Mouse (Mus musculus): Measurements from ENCODE around the gene Dbh. TPM values are rescaled to one million over a fixed set of nuclear protein-coding genes. Genes with fewer than 3 reads are reported as not detected.

The Dbh gene
- polyA plus RNA-seq, 1 experiment from 2014 or later: not detected

DNA sequence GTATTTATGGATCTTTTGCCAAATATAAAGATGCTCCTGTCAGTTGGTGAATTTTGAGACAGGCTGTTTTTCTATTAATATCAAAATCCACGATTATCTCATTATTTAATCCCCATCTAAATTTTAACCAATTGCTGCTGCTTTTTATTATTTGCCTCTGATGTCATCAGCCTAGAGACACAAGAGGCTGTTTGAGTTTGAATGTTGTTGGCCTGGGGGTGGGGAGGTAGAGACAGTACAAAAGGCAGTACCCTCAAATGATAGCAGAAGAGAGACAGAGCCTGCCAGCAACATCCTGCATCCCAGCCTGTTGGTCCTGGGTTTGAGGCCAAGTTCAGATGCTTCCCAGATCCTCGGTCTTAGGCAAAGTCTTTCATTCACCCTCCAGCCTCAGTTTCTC, 9.2 kb downstream of the Dbh start:
- Histone ChIP-seq H3K9me3 (replicated peaks) (no peaks in the 10 kb centered on the region), H3K36me3 (no peaks in the 10 kb centered on the region), H3K27me3 (ENCODE audit: low read depth, poor library complexity, severe bottlenecking) (no peaks in the 10 kb centered on the region), H3K4me3 (no peak overlapping the region), H3K4me1 (peaks cover 25% of the 10 kb centered on the region), H3K27ac (no peak overlapping the region)
- no peak for DNase-seq (ENCODE audit: low spot score)
- whole genome bisulfite sequencing: 86% methylated on average over 2 of the region's 2 CpGs

DNA sequence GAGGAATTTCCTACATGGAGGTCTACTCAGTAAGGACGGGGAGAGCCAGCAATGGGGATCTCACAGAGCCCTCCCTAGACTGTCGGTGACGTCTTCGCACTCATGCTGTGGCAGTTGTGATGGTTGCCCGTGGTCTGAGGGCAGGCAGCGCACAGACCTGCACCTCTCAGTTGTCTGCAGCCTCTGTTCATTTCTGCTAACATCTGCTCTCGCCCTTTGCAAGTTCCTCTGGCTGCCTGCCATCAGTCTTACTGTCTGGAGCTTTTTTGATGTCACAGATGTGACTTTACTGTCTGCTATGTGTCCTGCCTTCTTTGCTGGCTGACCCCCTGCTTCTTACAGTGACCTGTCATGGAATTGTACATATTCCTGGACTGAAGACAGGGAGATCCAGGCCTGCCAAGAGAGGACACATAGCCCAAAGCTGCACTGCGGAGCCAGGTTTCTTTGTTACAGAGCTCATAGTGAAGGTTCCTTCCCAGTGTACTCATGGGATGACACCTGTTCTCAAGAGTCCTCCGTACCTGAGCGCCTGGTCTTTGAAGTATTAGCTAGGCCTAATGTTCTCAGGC, 10.7 kb downstream of the Dbh start:
- 74% methylated on average over 10 of the region's 10 CpGs for WGBS
- Histone ChIP-seq H3K27ac (peak overlapping the region; percentile 51; the same call in 1 of the 2 replicates), H3K27me3 (ENCODE audit: low read depth, poor library complexity, severe bottlenecking) (no peaks in the 10 kb centered on the region), H3K9me3 (replicated peaks) (no peaks in the 10 kb centered on the region), H3K4me1 (peaks cover 30% of the 10 kb centered on the region), H3K36me3 (no peaks in the 10 kb centered on the region), H3K4me3 (no peak overlapping the region)
- no peak for DNase-seq (ENCODE audit: low spot score)

DNA sequence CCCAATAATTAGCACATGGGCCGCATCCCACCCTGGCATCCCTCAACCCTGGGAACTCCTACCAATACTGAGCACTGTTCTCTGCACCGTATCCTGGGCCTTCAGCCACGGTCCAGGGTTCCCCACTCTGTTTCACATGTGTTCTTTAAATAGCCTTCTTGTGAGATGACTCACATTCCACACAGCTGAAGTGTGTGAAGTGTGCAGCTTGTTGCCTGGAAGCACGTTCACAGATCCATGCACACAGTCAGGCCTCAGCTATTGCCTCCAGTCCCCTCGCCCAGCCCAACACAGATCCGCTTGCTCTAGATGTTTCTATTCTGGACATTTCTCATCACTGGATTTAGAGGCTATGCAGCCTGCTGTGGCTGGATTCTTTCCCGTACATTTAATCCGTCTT, 14.1 kb downstream of the Dbh start:
- WGBS: 90% methylated on average over 8 of the region's 8 CpGs

DNA sequence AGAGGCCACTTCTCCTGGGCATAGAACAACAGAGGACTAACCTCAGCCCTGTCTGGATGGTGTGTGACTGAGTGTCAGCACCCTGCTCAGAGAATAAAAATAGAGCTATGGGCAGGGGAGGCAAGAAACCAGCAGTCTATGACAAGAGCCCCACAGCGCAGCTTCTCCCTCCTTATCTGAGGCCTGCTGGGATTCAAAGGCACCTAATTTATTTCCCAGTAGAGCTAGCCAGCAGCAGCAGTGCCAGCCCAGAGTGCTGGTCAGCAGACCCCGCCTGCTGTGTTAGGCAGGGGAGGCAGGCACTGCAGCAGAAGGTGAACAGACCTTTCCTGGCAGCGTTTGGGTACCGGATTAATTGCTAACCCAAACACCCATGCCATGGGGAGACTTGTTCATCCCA, 16.9 kb downstream of the Dbh start:
- H3K4me1 ChIP-seq: peaks cover 45% of the 10 kb centered on the region
- H3K9me3 ChIP-seq (replicated peaks): no peaks in the 10 kb centered on the region
- no peak for DNase-seq (ENCODE audit: low spot score)
- H3K27me3 ChIP-seq (ENCODE audit: low read depth, poor library complexity, severe bottlenecking): peaks cover 12% of the 10 kb centered on the region
- WGBS: 49% methylated on average over 4 of the region's 4 CpGs
- H3K36me3 ChIP-seq: no peaks in the 10 kb centered on the region
- H3K27ac ChIP-seq: peak overlapping the region; percentile 50
- no peak overlapping the region for H3K4me3 ChIP-seq

More for the DNA sequence above, 14.1 kb downstream of the Dbh start:
- DNase-seq (ENCODE audit: low spot score): no peak
- H3K27ac ChIP-seq: no peak overlapping the region
- H3K36me3 ChIP-seq: no peaks in the 10 kb centered on the region
- H3K4me3 ChIP-seq: no peak overlapping the region
- H3K27me3 ChIP-seq (ENCODE audit: low read depth, poor library complexity, severe bottlenecking): peaks cover 12% of the 10 kb centered on the region
- H3K9me3 ChIP-seq (replicated peaks): no peaks in the 10 kb centered on the region
- H3K4me1 ChIP-seq: peaks cover 54% of the 10 kb centered on the region

DNA sequence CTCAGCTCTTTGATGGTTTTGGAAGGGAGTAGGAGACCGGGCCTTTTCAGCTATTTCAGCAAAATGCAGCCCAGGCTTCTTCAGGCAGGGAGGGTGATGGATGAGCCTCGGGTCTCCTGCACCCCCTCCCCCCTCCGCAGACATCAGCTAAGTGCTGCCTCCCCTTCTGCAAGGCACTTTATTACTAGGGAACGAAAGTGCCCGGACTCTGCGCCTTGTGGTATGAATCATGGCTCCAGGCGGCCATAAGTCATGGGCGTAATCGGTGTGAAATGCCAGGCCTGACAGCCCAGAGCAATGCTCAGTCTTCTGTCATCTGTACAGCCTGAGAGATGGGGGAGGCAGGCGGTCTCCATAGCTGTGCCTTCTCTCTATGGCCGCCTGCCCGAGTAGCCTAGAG, 18.7 kb downstream of the Dbh start:
- H3K4me1 ChIP-seq: peaks cover 48% of the 10 kb centered on the region
- peak; percentile 66 for DNase-seq (ENCODE audit: low spot score)
- 31% methylated on average over 12 of the region's 12 CpGs for WGBS

DNA sequence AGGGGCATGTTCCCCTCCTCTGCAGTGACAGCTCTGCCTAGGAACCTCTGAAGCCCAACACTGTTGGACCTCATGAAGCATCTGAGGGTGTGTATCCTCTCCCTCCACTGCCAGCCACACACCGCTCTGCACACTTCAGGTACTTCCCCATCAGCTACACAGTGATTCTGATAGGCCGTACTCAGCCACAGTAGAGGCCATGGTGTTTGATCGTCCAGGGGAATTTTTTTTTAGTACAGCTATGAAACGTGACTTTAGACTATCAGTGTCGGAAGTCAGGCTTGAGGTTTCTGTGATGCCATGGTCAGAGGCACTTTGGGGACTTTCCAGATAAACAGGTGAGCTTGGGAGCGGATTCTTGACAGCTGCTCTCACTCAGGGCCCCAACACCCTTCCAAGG, 22.5 kb downstream of the Dbh start:
- Histone ChIP-seq H3K4me3 (no peak overlapping the region), H3K36me3 (no peaks in the 10 kb centered on the region), H3K4me1 (peaks cover 50% of the 10 kb centered on the region), H3K9me3 (replicated peaks) (no peaks in the 10 kb centered on the region), H3K27me3 (ENCODE audit: low read depth, poor library complexity, severe bottlenecking) (peaks cover 4% of the 10 kb centered on the region; the same call in 1 of the 2 replicates), H3K27ac (no peak overlapping the region)
- no peak for DNase-seq (ENCODE audit: low spot score)
- WGBS: 84% methylated on average over 6 of the region's 6 CpGs

More for the DNA sequence above, 18.7 kb downstream of the Dbh start:
- Histone ChIP-seq H3K9me3 (replicated peaks) (no peaks in the 10 kb centered on the region), H3K27ac (peak overlapping the region; percentile 50; the same call in 1 of the 2 replicates), H3K36me3 (no peaks in the 10 kb centered on the region), H3K4me3 (no peak overlapping the region), H3K27me3 (ENCODE audit: low read depth, poor library complexity, severe bottlenecking) (peaks cover 12% of the 10 kb centered on the region)

DNA sequence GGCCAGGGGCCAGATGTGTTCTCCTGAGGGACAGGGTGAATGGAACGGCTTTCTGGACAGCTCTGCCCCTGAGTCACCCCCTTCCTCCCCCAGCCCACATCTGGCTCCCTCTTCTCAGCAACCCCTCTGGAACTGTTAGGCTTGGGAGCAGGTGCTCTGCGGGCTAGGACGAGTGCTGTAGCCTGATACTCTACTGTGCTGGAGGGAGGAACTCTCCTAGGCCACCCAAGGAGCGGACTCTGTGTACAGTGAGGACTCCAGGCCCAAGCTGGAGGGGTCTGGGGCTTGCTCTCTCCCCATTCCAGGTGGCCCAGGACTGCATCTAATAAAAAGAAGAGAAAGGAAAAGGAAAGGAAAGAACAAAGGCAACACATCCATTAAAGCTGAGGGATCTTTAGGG, 25.0 kb downstream of the Dbh start:
- no peak overlapping the region for H3K4me3 ChIP-seq
- H3K27ac ChIP-seq: peak overlapping the region; percentile 47
- H3K4me1 ChIP-seq: peaks cover 31% of the 10 kb centered on the region
- H3K9me3 ChIP-seq (replicated peaks): no peaks in the 10 kb centered on the region
- H3K36me3 ChIP-seq: no peaks in the 10 kb centered on the region
- no peaks in the 10 kb centered on the region for H3K27me3 ChIP-seq (ENCODE audit: low read depth, poor library complexity, severe bottlenecking)
- no peak for DNase-seq (ENCODE audit: low spot score)
- 42% methylated on average over 4 of the region's 4 CpGs for WGBS

DNA sequence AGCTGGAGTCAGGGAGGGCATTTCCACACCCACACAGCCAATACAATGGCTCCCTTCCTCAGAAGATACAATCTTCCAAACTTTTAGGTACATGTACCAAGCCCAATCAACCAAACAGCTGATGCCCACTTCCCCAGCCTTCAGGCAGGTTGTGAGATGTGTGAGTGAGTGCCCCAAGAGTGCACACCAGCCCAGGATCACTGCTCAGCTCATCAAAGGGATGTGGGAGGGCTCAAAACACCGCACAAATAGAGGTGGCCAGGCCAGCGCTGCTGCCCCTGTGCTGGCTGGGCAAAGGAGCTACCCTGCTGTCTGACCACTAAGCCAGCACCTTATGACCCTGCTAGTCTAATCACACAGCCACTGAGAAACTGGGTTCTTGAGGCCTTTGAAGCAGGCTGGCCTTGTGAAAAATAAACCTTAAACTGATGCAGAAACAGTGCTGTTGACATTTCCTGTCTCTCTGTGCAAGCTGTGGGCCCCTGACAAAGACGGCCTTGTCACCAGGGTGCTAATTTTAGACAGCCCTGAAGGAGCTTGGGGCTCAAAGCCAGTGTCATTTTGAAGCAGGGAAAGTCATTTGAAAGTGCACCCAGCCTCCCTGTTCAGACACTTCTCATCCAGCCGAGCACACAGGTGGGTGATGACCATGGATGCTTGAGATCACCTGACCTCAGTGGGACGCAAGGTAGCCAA, 33.7 kb downstream of the Dbh start:
- H3K9me3 ChIP-seq (replicated peaks): no peaks in the 10 kb centered on the region
- no peaks in the 10 kb centered on the region for H3K36me3 ChIP-seq
- H3K27ac ChIP-seq: peak overlapping the region; percentile 69
- H3K4me3 ChIP-seq: no peak overlapping the region
- peaks cover 28% of the 10 kb centered on the region for H3K4me1 ChIP-seq
- 43% methylated on average over 5 of the region's 5 CpGs for WGBS
- no peak for DNase-seq (ENCODE audit: low spot score)
- no peaks in the 10 kb centered on the region for H3K27me3 ChIP-seq (ENCODE audit: low read depth, poor library complexity, severe bottlenecking)

DNA sequence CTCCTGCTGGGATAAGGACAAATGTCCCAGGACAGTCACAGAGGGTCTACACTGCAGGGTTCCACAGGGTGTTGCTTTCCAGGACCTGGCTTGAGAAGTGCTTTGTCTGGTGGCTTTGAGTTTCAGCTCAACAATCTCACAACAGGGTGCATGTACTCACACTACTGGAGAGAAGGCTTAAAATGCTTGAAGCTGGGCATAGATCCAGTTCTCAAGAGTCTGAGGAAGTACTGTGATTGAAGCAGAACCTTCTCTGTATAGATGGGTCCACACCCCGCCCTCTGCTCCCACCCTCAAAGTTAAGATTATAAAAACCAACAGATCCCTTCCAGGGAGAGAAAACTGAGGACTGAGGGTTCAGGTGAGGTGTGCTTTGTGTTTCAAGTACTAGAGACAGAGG, 35.6 kb downstream of the Dbh start:
- WGBS: 88% methylated on average over 1 of the region's 1 CpGs
- Histone ChIP-seq H3K4me3 (no peak overlapping the region), H3K36me3 (no peaks in the 10 kb centered on the region), H3K4me1 (peaks cover 32% of the 10 kb centered on the region), H3K9me3 (replicated peaks) (no peaks in the 10 kb centered on the region), H3K27me3 (ENCODE audit: low read depth, poor library complexity, severe bottlenecking) (no peaks in the 10 kb centered on the region), H3K27ac (peak overlapping the region; percentile 59; the same call in 1 of the 2 replicates)
- DNase-seq (ENCODE audit: low spot score): no peak

DNA sequence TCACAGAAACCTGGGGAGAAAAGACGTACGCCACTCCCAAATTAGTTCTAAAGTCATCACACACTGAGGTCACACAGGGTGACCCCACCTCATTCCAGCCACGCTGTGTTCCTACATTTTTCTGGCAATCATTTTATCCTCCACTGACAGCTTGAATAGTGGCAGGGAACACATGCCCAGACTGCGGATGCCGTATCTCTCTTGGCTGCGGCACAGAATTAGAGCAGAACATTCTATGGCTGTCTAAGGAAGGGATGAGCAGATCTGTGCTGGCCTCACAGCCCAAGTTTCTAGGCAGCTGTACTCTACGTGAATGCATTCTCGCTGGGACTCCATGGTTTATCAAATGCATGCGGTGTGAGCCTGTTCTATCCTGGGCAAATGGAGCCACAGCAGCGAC, 40.6 kb downstream of the Dbh start:
- DNase-seq (ENCODE audit: low spot score): no peak
- Histone ChIP-seq H3K9me3 (replicated peaks) (no peaks in the 10 kb centered on the region), H3K36me3 (no peaks in the 10 kb centered on the region), H3K4me3 (no peak overlapping the region), H3K27ac (peak overlapping the region; percentile 91; the same call in 1 of the 2 replicates), H3K27me3 (ENCODE audit: low read depth, poor library complexity, severe bottlenecking) (no peaks in the 10 kb centered on the region), H3K4me1 (peaks cover 61% of the 10 kb centered on the region)
- 68% methylated on average over 10 of the region's 10 CpGs for WGBS

DNA sequence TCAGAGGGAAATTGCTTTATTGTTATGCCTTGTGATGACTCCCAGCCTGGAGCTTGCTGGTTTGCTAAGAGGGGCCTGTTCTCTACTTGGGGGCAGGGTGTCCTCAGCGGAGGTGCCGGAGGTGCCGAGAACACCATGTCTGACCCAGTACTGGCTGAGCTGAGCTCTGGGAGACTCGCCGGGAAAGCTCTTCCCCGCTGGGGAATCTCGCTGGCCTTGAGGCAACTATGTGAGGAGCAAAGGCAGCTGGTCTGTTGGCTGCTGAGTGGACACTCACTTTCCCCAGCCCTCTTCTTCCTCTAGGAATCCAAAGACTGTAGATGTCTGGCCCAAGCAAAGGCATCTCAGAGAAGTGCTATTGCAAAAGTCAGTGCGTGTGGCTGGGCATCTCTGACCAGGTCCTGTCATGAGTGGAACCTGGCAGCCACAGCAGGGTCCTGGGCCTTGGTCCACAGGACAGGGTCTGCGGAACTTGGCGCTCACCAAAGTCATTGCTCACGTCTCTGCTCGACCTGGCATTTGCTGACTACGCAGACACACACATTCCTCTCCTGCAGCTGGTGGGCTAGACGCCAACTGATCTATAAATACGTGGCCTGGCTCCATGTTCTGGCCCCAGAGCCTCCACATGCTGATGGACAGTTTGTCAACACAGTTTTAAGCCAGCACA, 41.2 kb downstream of the Dbh start:
- DNase-seq (ENCODE audit: low spot score): no peak
- Histone ChIP-seq H3K27me3 (ENCODE audit: low read depth, poor library complexity, severe bottlenecking) (no peaks in the 10 kb centered on the region), H3K9me3 (replicated peaks) (no peaks in the 10 kb centered on the region), H3K27ac (peak overlapping the region; percentile 91), H3K4me1 (peaks cover 67% of the 10 kb centered on the region), H3K36me3 (no peaks in the 10 kb centered on the region), H3K4me3 (no peak overlapping the region)
- 81% methylated on average over 15 of the region's 15 CpGs for WGBS

DNA sequence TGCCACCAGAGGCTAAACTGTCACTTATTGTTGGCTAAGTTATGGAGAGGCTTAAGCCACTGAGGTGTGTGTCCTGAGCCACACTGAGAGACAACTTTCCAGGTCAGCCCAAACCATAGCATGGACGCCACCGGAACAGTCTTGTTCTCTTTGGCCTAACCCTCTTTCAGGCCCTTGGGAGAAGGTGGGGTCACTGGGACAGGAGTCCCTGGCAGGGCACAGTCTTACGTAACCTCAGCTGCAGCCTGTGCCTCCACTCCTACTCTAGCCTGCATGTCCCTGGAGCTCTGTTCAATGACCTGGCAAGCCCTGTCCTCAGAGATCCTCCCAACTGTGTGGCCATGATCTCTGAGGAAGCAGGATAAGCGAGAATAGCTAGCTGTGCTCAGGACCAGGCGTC, 42.1 kb downstream of the Dbh start:
- Histone ChIP-seq H3K27me3 (ENCODE audit: low read depth, poor library complexity, severe bottlenecking) (no peaks in the 10 kb centered on the region), H3K4me3 (no peak overlapping the region), H3K9me3 (replicated peaks) (no peaks in the 10 kb centered on the region), H3K27ac (peak overlapping the region; percentile 91), H3K36me3 (no peaks in the 10 kb centered on the region), H3K4me1 (peaks cover 76% of the 10 kb centered on the region)
- 97% methylated on average over 5 of the region's 5 CpGs for WGBS
- no peak for DNase-seq (ENCODE audit: low spot score)

DNA sequence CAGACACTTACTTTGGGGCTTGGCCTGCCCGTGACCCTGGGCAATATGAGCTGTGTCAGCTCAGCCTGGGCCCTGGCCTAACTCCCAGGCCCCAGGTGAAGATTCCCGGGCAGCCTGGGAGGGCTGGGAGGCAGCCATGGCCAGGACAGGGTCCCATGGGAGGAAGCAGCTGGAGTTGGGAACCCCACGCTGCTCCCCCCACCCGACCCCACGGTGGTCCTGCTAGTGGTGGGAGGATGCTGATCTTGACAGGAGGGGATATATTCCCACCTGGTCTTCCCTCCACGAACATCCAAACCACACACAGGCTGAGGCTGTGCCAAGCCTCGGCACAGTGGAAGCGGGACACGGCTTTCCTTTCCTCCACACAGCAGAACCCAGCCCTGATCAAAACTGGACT, 44.3 kb downstream of the Dbh start:
- Histone ChIP-seq H3K4me1 (peaks cover 89% of the 10 kb centered on the region), H3K36me3 (no peaks in the 10 kb centered on the region), H3K27ac (peak overlapping the region; percentile 91), H3K9me3 (replicated peaks) (no peaks in the 10 kb centered on the region), H3K27me3 (ENCODE audit: low read depth, poor library complexity, severe bottlenecking) (no peaks in the 10 kb centered on the region), H3K4me3 (0 out of 2 replicates have a peak overlapping the region, but pooled peaks have one; percentile 21)
- DNase-seq (ENCODE audit: low spot score): no peak
- 81% methylated on average over 9 of the region's 9 CpGs for WGBS

All from limb, embryonic 10.5 days (tissue).